Mouse (Mus musculus) heart, embryonic 11.5 days (tissue): ENCODE results near the gene Igf1. TPM values are rescaled to one million over a fixed set of nuclear protein-coding genes. Genes with fewer than 3 reads are reported as not detected.

Source experiments
- ATAC-seq: fragments of 200-750 bp; cut with Nextera tagmentation; replicated peaks from 2 replicates; pipeline ENCODE4 v1.8.0; 2017; ENCODE audit warnings: moderate library complexity; ENCODE audit not compliant: insufficient number of reproducible peaks, low FRiP score, low TSS enrichment
- H3K27ac ChIP-seq: fragments of 300-500 bp; sonication (generic); 2 replicates; pipeline ENCODE4 v1.5.1; 2014; ENCODE audit warnings: mild to moderate bottlenecking, low read depth, low read length
- H3K27me3 ChIP-seq: fragments of 300-500 bp; sonication (generic); 2 replicates; pipeline ENCODE4 v1.6.1; 2014; ENCODE audit warnings: mild to moderate bottlenecking, low read length, mixed read lengths; ENCODE audit not compliant: control insufficient read depth, insufficient read depth
- H3K36me3 ChIP-seq: fragments of 300-500 bp; sonication (generic); 2 replicates; pipeline ENCODE4 v1.6.1; 2014; ENCODE audit warnings: mild to moderate bottlenecking, low read length, moderate library complexity, mixed read lengths; ENCODE audit not compliant: control insufficient read depth, insufficient read depth
- H3K4me1 ChIP-seq: fragments of 300-500 bp; sonication (generic); 2 replicates; pipeline ENCODE4 v1.6.1; 2014; ENCODE audit warnings: low read length; ENCODE audit not compliant: control insufficient read depth, insufficient read depth
- H3K4me2 ChIP-seq: fragments of 300-500 bp; sonication (generic); 2 replicates; pipeline ENCODE4 v1.6.1; 2014; ENCODE audit warnings: mild to moderate bottlenecking, moderate library complexity
- H3K4me3 ChIP-seq: fragments of 300-500 bp; sonication (generic); 2 replicates; pipeline ENCODE4 v1.5.1; 2014; ENCODE audit warnings: low read depth, low read length
- H3K9ac ChIP-seq: fragments of 300-500 bp; sonication (generic); 2 replicates; pipeline ENCODE4 v1.6.1; 2014; ENCODE audit warnings: mild to moderate bottlenecking, low read depth, low read length, moderate library complexity
- H3K9me3 ChIP-seq: fragments of 300-500 bp; sonication (generic); replicated peaks from 2 replicates; pipeline ENCODE4 v1.6.1; 2016; ENCODE audit warnings: low read length; ENCODE audit not compliant: control insufficient read depth
- WGBS: fragments of 180-500 bp; shearing (Covaris S2); extraction: QIAGEN DNeasy Blood & Tissue Kit; methylation state at CpG from one replicate; pipeline ENCODE4 v1.1.7; 2014; ENCODE audit not compliant: insufficient replicate concordance; 5-methylcytosine and 5-hydroxymethylcytosine counted together
- polyA plus RNA-seq: library from polyadenylated mRNA; unstranded; fragments of >200 nt; fragmentation: Nextera tagmentation; extraction: Ambion mirVana; gene quantifications from 2 replicates; pipeline ENCODE4 v1.2.1, GENCODE M21; 2014

Gene Igf1
- polyA plus RNA-seq, 1 experiment from 2014 or later: 36.6 TPM

DNA sequence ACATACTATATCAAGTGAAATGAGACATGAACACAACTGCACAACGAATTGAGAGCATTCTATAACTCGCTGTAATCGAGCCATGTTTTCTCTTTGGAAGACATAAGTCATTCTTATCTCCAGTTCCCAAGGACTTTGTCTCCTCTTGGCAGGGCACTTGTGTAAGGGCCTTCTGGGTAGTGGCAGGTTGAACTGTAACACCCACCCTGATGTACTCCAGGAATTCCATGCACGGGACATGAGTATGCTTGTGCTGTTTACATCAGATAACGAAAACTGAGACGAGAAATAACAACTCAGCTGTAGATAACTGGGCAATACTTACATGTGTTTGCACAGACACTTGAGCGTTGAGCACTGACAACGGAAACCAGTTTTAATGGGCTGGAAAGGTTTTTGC is 8.4 kb downstream of the Igf1 start:
- Histone ChIP-seq H3K27ac (no peak overlapping the region), H3K9ac (no peak overlapping the region), H3K36me3 (no peaks in the 10 kb centered on the region; the same call in 1 of the 2 replicates), H3K9me3 (peaks cover 4% of the 10 kb centered on the region; the same call in 1 of the 2 replicates), H3K4me3 (no peak overlapping the region), H3K4me1 (no peaks in the 10 kb centered on the region), H3K4me2 (no peak overlapping the region), H3K27me3 (no peaks in the 10 kb centered on the region)
- WGBS: 48% methylated on average over 8 of the region's 8 CpGs
- no peak for ATAC-seq

DNA sequence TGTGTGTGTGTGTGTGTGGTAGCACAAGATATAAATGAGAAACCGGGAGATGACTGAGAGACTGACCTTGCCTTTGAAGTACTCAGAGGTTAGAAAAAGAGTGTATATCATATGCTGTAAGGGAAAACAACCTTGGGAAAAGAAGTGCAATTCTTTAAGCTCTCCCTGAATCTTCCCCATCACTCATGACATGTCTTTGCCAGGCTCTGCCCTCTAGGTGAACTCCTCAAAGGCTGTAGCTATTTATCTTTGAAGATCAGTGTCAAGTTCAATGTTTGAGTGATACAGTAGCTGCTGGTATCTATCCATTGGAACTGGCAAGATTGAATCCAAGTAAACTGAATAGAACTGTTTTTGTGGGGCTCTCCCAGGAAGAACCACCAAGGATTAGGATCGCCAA is 9.2 kb downstream of the Igf1 start:
- Histone ChIP-seq H3K9me3 (peaks cover 1% of the 10 kb centered on the region; the same call in 1 of the 2 replicates), H3K27me3 (no peaks in the 10 kb centered on the region), H3K27ac (no peak overlapping the region), H3K4me2 (no peak overlapping the region), H3K4me3 (no peak overlapping the region), H3K36me3 (no peaks in the 10 kb centered on the region; the same call in 1 of the 2 replicates), H3K9ac (no peak overlapping the region), H3K4me1 (0 out of 2 replicates have a peak, but pooled peaks cover 1% of the 10 kb centered on the region)
- ATAC-seq: no peak
- WGBS: 77% methylated on average over 2 of the region's 2 CpGs

DNA sequence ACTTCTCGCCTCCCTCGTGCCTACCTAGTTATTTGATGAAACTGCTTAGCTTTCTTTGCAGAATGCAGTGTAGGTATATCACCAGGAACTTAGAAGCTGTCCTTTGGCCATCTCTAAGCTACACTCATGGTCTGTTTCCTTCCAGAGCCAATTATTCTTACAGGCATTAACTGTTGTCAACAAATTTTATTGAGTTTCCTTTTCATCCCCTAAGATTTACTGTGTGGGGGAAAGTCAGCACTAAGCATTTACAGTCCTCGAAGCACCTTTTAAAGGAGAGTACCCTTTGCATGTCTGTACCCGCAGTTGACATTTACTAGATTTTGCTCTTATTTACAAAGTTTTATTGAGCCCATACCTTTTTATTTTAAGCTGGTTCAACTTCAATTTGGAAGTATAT is 9.6 kb downstream of the Igf1 start:
- WGBS: 79% methylated on average over 4 of the region's 4 CpGs
- H3K9ac ChIP-seq: no peak overlapping the region
- no peaks in the 10 kb centered on the region; the same call in 1 of the 2 replicates for H3K36me3 ChIP-seq
- H3K9me3 ChIP-seq: no peaks in the 10 kb centered on the region
- no peak overlapping the region for H3K27ac ChIP-seq
- 0 out of 2 replicates have a peak, but pooled peaks cover 3% of the 10 kb centered on the region for H3K4me1 ChIP-seq
- no peak overlapping the region for H3K4me3 ChIP-seq
- H3K4me2 ChIP-seq: no peak overlapping the region
- no peak for ATAC-seq
- H3K27me3 ChIP-seq: no peaks in the 10 kb centered on the region

DNA sequence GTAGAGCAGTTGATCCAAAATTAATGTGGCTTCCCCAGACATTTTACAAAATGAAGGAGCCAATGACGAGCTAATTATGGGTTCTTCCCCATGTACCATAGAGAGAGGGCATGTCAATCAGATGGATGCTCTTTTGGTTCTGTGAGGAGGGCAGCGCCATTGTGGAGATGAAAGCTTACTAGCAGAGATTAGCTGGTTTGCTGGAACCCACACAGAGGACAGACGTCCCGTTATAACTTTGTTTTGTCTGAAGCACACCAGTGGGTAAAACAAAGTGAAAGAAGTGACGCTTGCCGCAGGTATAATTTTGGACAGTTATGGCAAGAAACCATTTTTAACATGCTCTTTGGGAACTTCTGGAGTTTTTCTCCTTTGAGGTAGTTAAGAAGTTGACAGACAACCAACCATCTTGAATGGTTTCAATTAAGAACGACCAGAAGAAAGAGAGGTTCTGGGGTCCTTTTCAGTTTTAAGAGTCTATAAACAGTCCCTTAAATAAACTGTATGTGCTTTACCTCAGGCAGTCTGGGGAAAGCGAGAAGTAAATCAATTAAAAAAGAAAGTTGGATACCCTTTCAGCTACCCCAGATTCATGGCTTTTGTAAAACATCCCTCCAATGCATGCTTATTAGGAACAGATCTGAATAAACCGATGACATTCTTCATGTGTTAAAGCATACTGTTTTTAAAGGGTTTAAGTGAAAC is 10.4 kb downstream of the Igf1 start:
- 76% methylated on average over 9 of the region's 9 CpGs for WGBS
- H3K4me3 ChIP-seq: no peak overlapping the region
- no peak for ATAC-seq
- H3K9ac ChIP-seq: no peak overlapping the region
- no peak overlapping the region for H3K27ac ChIP-seq
- no peaks in the 10 kb centered on the region for H3K9me3 ChIP-seq
- no peaks in the 10 kb centered on the region for H3K27me3 ChIP-seq
- 0 out of 2 replicates have a peak, but pooled peaks cover 3% of the 10 kb centered on the region for H3K4me1 ChIP-seq
- no peak overlapping the region for H3K4me2 ChIP-seq
- no peaks in the 10 kb centered on the region; the same call in 1 of the 2 replicates for H3K36me3 ChIP-seq

DNA sequence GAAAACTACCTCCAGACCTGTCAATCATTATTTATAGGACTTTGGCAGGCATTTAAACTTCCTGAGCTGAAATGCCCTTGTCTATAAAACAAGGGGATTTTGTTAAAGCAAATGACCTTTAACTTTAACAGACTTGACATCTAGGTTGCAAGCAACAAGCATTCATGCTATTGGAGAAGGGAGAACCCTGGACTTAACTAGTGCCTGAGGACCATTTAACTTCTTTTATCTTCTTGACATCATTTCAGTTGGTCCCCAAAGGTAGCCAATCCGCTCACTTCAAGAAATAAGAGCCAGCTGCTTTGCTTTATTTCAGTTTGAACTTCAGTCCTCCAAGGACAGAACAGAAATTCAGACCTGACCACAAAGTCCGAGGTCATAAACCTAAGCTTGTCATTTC is 11.1 kb downstream of the Igf1 start:
- 84% methylated on average over 2 of the region's 2 CpGs for WGBS
- Histone ChIP-seq H3K4me1 (0 out of 2 replicates have a peak, but pooled peaks cover 3% of the 10 kb centered on the region), H3K36me3 (no peaks in the 10 kb centered on the region; the same call in 1 of the 2 replicates), H3K9ac (no peak overlapping the region), H3K27me3 (no peaks in the 10 kb centered on the region), H3K27ac (no peak overlapping the region), H3K9me3 (no peaks in the 10 kb centered on the region), H3K4me3 (no peak overlapping the region), H3K4me2 (no peak overlapping the region)
- ATAC-seq: no peak

DNA sequence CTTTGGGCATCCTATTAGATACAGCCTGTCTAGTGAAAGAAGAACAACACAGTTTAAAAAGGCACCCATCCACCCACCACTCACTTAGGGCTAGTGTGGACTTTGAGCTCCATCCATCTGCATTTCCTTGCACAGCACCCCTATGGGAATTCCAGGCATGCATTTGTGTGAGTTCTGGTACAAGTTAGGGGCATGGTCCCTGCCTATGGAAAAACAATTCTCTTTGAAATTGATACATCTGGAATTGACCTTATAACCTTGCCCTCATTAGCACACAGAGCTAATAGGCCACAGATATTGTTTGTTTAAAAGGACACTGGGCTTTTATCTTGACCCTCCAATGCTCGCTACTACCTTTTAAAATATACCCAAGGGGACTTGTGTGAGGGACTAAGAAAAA is 11.6 kb downstream of the Igf1 start:
- Histone ChIP-seq H3K9me3 (no peaks in the 10 kb centered on the region), H3K36me3 (no peaks in the 10 kb centered on the region; the same call in 1 of the 2 replicates), H3K27ac (no peak overlapping the region), H3K4me1 (0 out of 2 replicates have a peak, but pooled peaks cover 3% of the 10 kb centered on the region), H3K4me2 (no peak overlapping the region), H3K9ac (no peak overlapping the region), H3K27me3 (no peaks in the 10 kb centered on the region), H3K4me3 (no peak overlapping the region)
- no peak for ATAC-seq
- WGBS: 73% methylated on average over 1 of the region's 1 CpGs

DNA sequence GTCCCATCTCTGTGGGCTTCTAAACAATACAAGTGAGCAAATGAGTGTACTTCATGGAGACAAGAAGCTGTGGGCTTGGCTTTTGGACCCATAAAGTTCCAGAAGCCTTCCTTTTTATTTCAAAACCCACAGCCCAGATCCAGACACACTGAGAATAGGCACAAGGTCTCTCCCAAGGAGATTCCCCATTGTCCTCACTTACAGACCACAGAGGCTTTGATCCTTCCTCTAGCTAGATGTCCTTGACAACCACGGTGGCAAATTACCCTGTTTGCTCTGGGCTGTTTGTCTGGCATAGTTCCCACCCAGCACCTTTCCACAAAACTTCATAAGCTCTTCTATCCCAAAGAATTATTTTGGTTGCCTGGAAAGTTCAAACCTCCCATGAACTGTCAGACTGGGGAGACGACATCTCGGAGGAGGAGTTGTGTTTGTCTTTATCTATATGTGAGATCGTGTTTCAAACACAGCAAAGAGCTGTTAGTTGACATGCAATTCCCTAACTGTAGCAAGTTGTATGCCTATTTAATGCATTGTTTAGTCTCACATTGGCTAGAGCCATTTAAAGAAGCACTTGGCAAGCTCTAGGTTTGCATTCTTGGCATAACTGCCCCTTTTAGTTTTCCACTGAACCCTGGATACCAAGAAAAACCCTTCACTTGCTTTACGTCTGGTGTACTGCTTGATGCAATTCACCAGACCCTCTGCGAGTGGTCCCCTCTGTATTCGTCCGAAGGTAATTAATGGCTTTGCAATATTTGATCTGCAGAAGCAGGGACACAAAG is 14.0 kb downstream of the Igf1 start:
- Histone ChIP-seq H3K27me3 (no peaks in the 10 kb centered on the region), H3K36me3 (no peaks in the 10 kb centered on the region), H3K4me2 (peak overlapping the region; percentile 9; the same call in 1 of the 2 replicates), H3K4me3 (no peak overlapping the region), H3K9ac (no peak overlapping the region), H3K4me1 (0 out of 2 replicates have a peak, but pooled peaks cover 3% of the 10 kb centered on the region), H3K27ac (no peak overlapping the region; the same call in 1 of the 2 replicates), H3K9me3 (no peaks in the 10 kb centered on the region)
- WGBS: 30% methylated on average over 8 of the region's 8 CpGs
- no peak for ATAC-seq

DNA sequence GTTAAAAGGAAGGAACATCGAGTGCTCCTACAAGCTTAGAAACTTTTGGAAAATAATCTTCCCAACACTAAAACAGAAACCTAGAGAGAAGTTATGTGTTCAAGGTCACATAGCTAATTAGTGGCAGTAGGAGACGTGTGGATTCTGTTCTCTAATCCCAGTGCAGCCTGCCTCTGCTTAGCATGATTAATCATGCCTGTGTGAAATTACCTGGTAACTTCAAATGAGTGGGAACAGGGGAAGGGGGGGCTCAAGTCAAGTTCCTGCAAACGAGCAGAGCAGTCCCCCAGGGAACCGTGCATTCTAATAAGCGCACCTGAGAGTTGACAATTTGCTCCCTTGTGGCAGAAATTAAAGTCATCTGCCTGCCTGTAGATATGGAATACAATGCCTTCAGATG is 14.8 kb downstream of the Igf1 start:
- H3K4me1 ChIP-seq: 0 out of 2 replicates have a peak, but pooled peaks cover 3% of the 10 kb centered on the region
- 65% methylated on average over 5 of the region's 5 CpGs for WGBS
- no peak overlapping the region for H3K27ac ChIP-seq
- H3K9me3 ChIP-seq: no peaks in the 10 kb centered on the region
- H3K27me3 ChIP-seq: no peaks in the 10 kb centered on the region
- no peaks in the 10 kb centered on the region for H3K36me3 ChIP-seq
- no peak overlapping the region for H3K4me3 ChIP-seq
- no peak overlapping the region for H3K9ac ChIP-seq
- ATAC-seq: no peak
- no peak overlapping the region for H3K4me2 ChIP-seq
